16 mouse cellular contexts compared by ENCODE assay signal in genomic region chr8:85651201-85651600, GRCm38 (mm10).
"Had no signal": no experiment of that assay in that cellular context is flagged by ENCODE, and none has a peak within 500 bp of the region (broad histone marks: within the 10 kb centered on the region; RNA-seq: fewer than 3 reads in every experiment).

No protein-coding gene starts in this region.

- ATAC-seq: hindbrain, postnatal 0 days; intestine, embryonic 16.5 days had no signal

- DNase-seq: gastrocnemius, postnatal 14 days; gastrocnemius, postnatal 36 days; heart, adult 18-20 months; heart, postnatal 10 days; heart, postnatal 4 days; kidney, adult 11 months; kidney, adult 2 months; kidney, adult 9 months; kidney, postnatal 14 days; kidney, postnatal 36 days; layer of hippocampus, adult 9-11 months; layer of hippocampus, postnatal 36 days; liver; liver, embryonic 13.5 days had no signal
